Mouse (Mus musculus) liver, embryonic 13.5 days (tissue): Measurements from ENCODE around the gene Gm20431. TPM values are rescaled to one million over a fixed set of nuclear protein-coding genes. Genes with fewer than 3 reads are reported as not detected.

ENCODE experiments used
- ATAC-seq: fragments of 200-750 bp; cut with Nextera tagmentation; 2 replicates; pipeline ENCODE4 v1.8.0; 2017; ENCODE audit warnings: low read depth, mild to moderate bottlenecking, moderate number of reproducible peaks, moderate library complexity
- DNase-seq: peaks from one replicate; pipeline ENCODE4 v3.0.0; 2022
- H3K27ac ChIP-seq: fragments of 300-500 bp; sonication (generic); 2 replicates; pipeline ENCODE4 v1.5.1; 2015; ENCODE audit warnings: moderate library complexity, mild to moderate bottlenecking, inconsistent platforms
- H3K27me3 ChIP-seq: fragments of 300-500 bp; sonication (generic); 2 replicates; pipeline ENCODE4 v1.6.1; 2015; ENCODE audit warnings: mild to moderate bottlenecking, inconsistent platforms
- H3K36me3 ChIP-seq: fragments of 300-500 bp; sonication (generic); 2 replicates; pipeline ENCODE4 v1.6.1; 2015; ENCODE audit warnings: mild to moderate bottlenecking, inconsistent platforms
- H3K4me1 ChIP-seq: fragments of 300-500 bp; sonication (generic); replicated peaks from 2 replicates; pipeline ENCODE4 v1.6.1; 2015; ENCODE audit warnings: inconsistent platforms
- H3K4me2 ChIP-seq: fragments of 300-500 bp; sonication (generic); 2 replicates; pipeline ENCODE4 v1.6.1; 2015; ENCODE audit warnings: inconsistent platforms, mild to moderate bottlenecking, moderate library complexity
- H3K4me3 ChIP-seq: fragments of 300-500 bp; sonication (generic); replicated peaks from 2 replicates; pipeline ENCODE4 v1.5.1; 2015; ENCODE audit warnings: mild to moderate bottlenecking, inconsistent platforms
- H3K9ac ChIP-seq: fragments of 300-500 bp; sonication (generic); 2 replicates; pipeline ENCODE4 v1.6.1; 2015; ENCODE audit warnings: mild to moderate bottlenecking, inconsistent platforms
- H3K9me3 ChIP-seq: fragments of 300-500 bp; sonication (generic); replicated peaks from 2 replicates; pipeline ENCODE4 v1.6.1; 2016; ENCODE audit warnings: inconsistent platforms
- WGBS: fragments of 180-500 bp; shearing (Covaris S2); methylation state at CpG from one replicate; pipeline ENCODE4 v1.1.7; 2015; ENCODE audit not compliant: insufficient replicate concordance; 5-methylcytosine and 5-hydroxymethylcytosine counted together
- polyA plus RNA-seq: library from polyadenylated mRNA; unstranded; fragments of >200 nt; fragmentation: Nextera tagmentation; extraction: Ambion mirVana; gene quantifications from 2 replicates; pipeline ENCODE4 v1.2.1, GENCODE M21; 2015

Gm20431 gene
- polyA plus RNA-seq, 1 experiment from 2014 or later = not detected

- peaks cover 30% of the 10 kb centered on the region for H3K4me1 ChIP-seq
- peaks cover 88% of the 10 kb centered on the region for H3K36me3 ChIP-seq
- H3K4me2 ChIP-seq = no peak overlapping the region
- H3K27ac ChIP-seq = no peak overlapping the region
- WGBS = 60% methylated on average over 10 of the region's 10 CpGs
- ATAC-seq = peak; percentile 49
- H3K9me3 ChIP-seq = no peaks in the 10 kb centered on the region
- DNase-seq = no peak
- no peaks in the 10 kb centered on the region for H3K27me3 ChIP-seq
- no peak overlapping the region for H3K9ac ChIP-seq
- H3K4me3 ChIP-seq = no peak overlapping the region
Measured at GRCm38 (mm10) chr2:167611287-167611686, 50.0 kb downstream of the Gm20431 start.

DNA sequence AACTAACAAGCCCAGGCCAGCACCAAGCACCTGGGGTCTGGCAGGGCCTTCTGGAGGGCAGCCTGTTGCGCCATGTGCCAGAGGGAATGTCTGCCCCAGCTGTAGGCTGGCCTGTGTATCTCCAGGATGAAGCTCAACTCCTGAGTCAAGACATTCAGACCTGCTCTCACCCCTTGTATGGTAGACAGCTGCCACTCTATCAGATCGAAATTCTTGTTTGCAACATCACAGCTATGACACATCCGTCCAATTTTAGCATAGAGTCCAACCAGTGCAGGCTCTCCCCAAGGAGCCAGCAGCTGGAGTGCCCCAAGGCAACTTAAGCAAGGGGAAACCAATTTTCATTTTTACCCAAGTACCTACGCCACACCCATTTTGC, 54.6 kb downstream of the Gm20431 start:
- Histone ChIP-seq H3K27ac (no peak overlapping the region), H3K4me2 (no peak overlapping the region), H3K4me3 (no peak overlapping the region), H3K9ac (no peak overlapping the region), H3K36me3 (peaks cover 46% of the 10 kb centered on the region), H3K27me3 (no peaks in the 10 kb centered on the region), H3K4me1 (peaks cover 27% of the 10 kb centered on the region), H3K9me3 (no peaks in the 10 kb centered on the region)
- DNase-seq = no peak
- no peak for ATAC-seq
- 72% methylated on average over 4 of the region's 4 CpGs for WGBS

GRCm38 (mm10) chr2:167605817-167606744, 55.2 kb downstream of the Gm20431 start:
- H3K27ac ChIP-seq = no peak overlapping the region
- no peak overlapping the region for H3K4me2 ChIP-seq
- DNase-seq (no peak), ATAC-seq (peak; percentile 18; the same call in 1 of the 2 replicates)
- peaks cover 21% of the 10 kb centered on the region for H3K4me1 ChIP-seq
- no peaks in the 10 kb centered on the region for H3K9me3 ChIP-seq
- no peak overlapping the region for H3K4me3 ChIP-seq
- H3K36me3 ChIP-seq = peaks cover 39% of the 10 kb centered on the region
- WGBS = 72% methylated on average over 17 of the region's 17 CpGs
- no peak overlapping the region for H3K9ac ChIP-seq
- H3K27me3 ChIP-seq = no peaks in the 10 kb centered on the region

DNA sequence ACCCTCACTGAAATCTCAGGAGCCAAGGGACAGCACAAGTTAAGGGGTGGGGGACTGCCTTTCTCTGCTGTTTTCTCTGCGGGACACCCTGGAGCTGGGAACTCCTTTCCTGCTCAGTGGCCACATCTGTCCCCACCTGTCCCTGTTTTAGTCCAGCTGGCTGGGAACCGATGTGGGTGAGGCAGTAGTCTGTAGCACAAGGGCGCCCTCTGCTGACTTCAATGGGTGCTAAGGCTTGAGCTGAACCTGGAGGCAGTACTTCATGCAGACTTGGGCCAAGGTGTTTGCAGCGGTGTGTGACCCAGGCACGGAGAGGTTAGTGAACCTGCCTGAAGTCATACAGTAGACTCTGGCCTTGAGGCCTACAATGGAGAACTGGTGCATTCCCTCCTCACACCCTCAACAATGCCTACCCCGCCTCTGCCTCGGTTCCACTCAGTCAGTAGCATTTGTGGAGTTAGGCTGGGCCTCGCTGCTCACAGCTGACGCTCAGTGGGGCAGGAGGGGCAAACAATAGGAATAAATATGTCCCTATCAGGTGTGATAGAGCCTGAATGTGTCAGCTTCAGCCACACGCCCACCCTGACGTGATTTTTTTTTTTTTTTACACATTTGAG, 56.0 kb downstream of the Gm20431 start:
- no peak overlapping the region for H3K27ac ChIP-seq
- WGBS = 28% methylated on average over 11 of the region's 11 CpGs
- H3K9ac ChIP-seq = no peak overlapping the region
- no peaks in the 10 kb centered on the region for H3K27me3 ChIP-seq
- peaks cover 31% of the 10 kb centered on the region for H3K36me3 ChIP-seq
- H3K4me1 ChIP-seq = peaks cover 13% of the 10 kb centered on the region; the same call in 1 of the 2 replicates
- ATAC-seq (peak; percentile 70), DNase-seq (peak; percentile 72)
- no peak overlapping the region for H3K4me2 ChIP-seq
- no peaks in the 10 kb centered on the region for H3K9me3 ChIP-seq
- H3K4me3 ChIP-seq = no peak overlapping the region

DNA sequence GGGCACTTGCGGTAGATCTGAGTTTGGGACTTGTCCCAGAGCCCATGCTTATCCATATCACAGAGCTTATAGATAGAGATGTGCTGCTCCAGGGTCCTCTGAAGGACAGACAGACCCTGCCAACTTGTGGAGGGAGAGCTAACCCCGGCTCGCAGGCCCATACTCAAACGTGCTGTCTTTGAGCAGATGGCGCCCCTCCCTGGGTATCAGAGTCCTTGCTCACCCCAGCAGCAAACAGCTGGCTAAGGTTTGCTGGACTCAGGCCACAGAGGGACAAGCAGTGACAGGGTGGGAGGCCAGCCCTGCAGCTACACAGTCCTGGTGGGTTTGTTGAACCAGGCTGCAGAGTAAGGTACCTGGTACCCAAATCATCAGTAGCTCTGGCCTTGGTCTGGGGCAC, 58.3 kb downstream of the Gm20431 start:
- Histone ChIP-seq H3K4me3 (no peak overlapping the region), H3K9ac (no peak overlapping the region), H3K27ac (no peak overlapping the region), H3K4me2 (no peak overlapping the region), H3K27me3 (no peaks in the 10 kb centered on the region), H3K9me3 (no peaks in the 10 kb centered on the region), H3K4me1 (peaks cover 13% of the 10 kb centered on the region; the same call in 1 of the 2 replicates), H3K36me3 (peaks cover 18% of the 10 kb centered on the region)
- ATAC-seq = no peak
- WGBS = 41% methylated on average over 5 of the region's 5 CpGs
- no peak for DNase-seq

GRCm38 (mm10) chr2:167602364-167602763, 58.9 kb downstream of the Gm20431 start:
- Histone ChIP-seq H3K4me3 (no peak overlapping the region), H3K36me3 (peaks cover 14% of the 10 kb centered on the region), H3K4me1 (peaks cover 15% of the 10 kb centered on the region), H3K27ac (no peak overlapping the region), H3K4me2 (no peak overlapping the region), H3K27me3 (0 out of 2 replicates have a peak, but pooled peaks cover 1% of the 10 kb centered on the region), H3K9me3 (no peaks in the 10 kb centered on the region), H3K9ac (no peak overlapping the region)
- DNase-seq (no peak), ATAC-seq (no peak)
- 66% methylated on average over 2 of the region's 2 CpGs for WGBS

DNA sequence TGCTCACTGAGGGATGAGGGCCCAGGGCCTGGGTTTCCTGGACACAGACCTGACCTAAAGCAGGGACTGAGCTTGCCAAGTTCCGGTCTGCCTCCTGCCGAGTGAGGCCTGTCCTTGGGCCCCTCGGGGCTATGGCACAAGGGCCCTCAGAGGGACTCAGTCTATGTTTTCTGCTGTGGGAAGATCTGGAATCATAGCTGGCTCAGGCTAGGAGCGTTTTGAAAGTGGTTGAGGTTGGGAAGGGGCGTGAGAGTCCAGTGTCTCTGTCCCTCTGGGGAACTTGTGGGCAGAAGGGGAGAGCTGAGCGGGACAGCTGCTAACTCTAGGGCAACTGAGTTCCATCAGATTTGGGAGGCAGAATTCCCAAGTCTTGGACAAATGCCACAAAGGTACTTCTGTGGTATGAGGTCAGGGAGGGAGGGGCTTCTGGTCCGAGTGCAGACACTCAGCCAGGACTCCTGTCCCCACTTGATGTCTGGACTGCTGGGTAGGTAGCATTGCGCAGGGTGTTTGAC, 60.8 kb downstream of the Gm20431 start:
- no peaks in the 10 kb centered on the region for H3K36me3 ChIP-seq
- H3K9ac ChIP-seq = no peak overlapping the region
- DNase-seq = no peak
- 0 out of 2 replicates have a peak, but pooled peaks cover 4% of the 10 kb centered on the region for H3K27me3 ChIP-seq
- no peak overlapping the region for H3K27ac ChIP-seq
- WGBS = 62% methylated on average over 8 of the region's 8 CpGs
- no peak overlapping the region for H3K4me3 ChIP-seq
- peaks cover 12% of the 10 kb centered on the region for H3K4me1 ChIP-seq
- no peak for ATAC-seq
- no peak overlapping the region for H3K4me2 ChIP-seq
- H3K9me3 ChIP-seq = no peaks in the 10 kb centered on the region

- peaks cover 9% of the 10 kb centered on the region for H3K4me1 ChIP-seq
- no peaks in the 10 kb centered on the region for H3K9me3 ChIP-seq
- H3K36me3 ChIP-seq = no peaks in the 10 kb centered on the region
- no peak overlapping the region for H3K4me2 ChIP-seq
- H3K27ac ChIP-seq = no peak overlapping the region
- H3K27me3 ChIP-seq = 0 out of 2 replicates have a peak, but pooled peaks cover 4% of the 10 kb centered on the region
- no peak overlapping the region for H3K4me3 ChIP-seq
- 58% methylated on average over 6 of the region's 6 CpGs for WGBS
- DNase-seq (no peak), ATAC-seq (no peak)
- no peak overlapping the region for H3K9ac ChIP-seq
Measured at GRCm38 (mm10) chr2:167599917-167600316, 61.4 kb downstream of the Gm20431 start.

- Histone ChIP-seq H3K36me3 (no peaks in the 10 kb centered on the region), H3K27ac (no peak overlapping the region), H3K4me2 (no peak overlapping the region), H3K27me3 (0 out of 2 replicates have a peak, but pooled peaks cover 4% of the 10 kb centered on the region), H3K4me1 (peaks cover 9% of the 10 kb centered on the region), H3K4me3 (no peak overlapping the region), H3K9ac (no peak overlapping the region), H3K9me3 (no peaks in the 10 kb centered on the region)
- WGBS = 74% methylated on average over 5 of the region's 5 CpGs
- no peak for ATAC-seq
- no peak for DNase-seq
Measured at GRCm38 (mm10) chr2:167599195-167599594, 62.1 kb downstream of the Gm20431 start.

GRCm38 (mm10) chr2:167597492-167598186, 63.7 kb downstream of the Gm20431 start:
- H3K4me2 ChIP-seq = peak overlapping the region; percentile 44
- H3K27ac ChIP-seq = peak overlapping the region; percentile 2; the same call in 1 of the 2 replicates
- 0 out of 2 replicates have a peak, but pooled peaks have one; percentile 22 for ATAC-seq
- no peak for DNase-seq
- H3K9me3 ChIP-seq = no peaks in the 10 kb centered on the region
- H3K9ac ChIP-seq = 0 out of 2 replicates have a peak overlapping the region, but pooled peaks have one; percentile 1
- H3K27me3 ChIP-seq = 0 out of 2 replicates have a peak, but pooled peaks cover 4% of the 10 kb centered on the region
- 46% methylated on average over 36 of the region's 40 CpGs for WGBS
- peaks cover 5% of the 10 kb centered on the region for H3K4me1 ChIP-seq
- no peaks in the 10 kb centered on the region for H3K36me3 ChIP-seq
- no peak overlapping the region for H3K4me3 ChIP-seq
